Mouse (Mus musculus): Measurements from ENCODE around the gene Gpr146. TPM values are rescaled to one million over a fixed set of nuclear protein-coding genes. Genes with fewer than 3 reads are reported as not detected.
A peak's percentile ranks its signal among the peaks of the same experiment; 100 is the strongest.

The Gpr146 gene
- total RNA-seq, 4 experiments from 2014 or later, result 20.9 to 28.6 (median 25.4) TPM

- DNase-seq (ENCODE audit: low spot score in 2 of 2), result peak; percentile 95 to 97
Measured at GRCm38 (mm10) chr5:139397959-139398753, 20.7 kb downstream of the Gpr146 start.

GRCm38 (mm10) chr5:139398786-139399185 lies 21.3 kb downstream of the Gpr146 start:
- no peak for DNase-seq (ENCODE audit: low spot score in 2 of 2)

GRCm38 (mm10) chr5:139399991-139400390 lies 22.5 kb downstream of the Gpr146 start:
- no peak for DNase-seq (ENCODE audit: low spot score in 2 of 2)

GRCm38 (mm10) chr5:139402106-139402505 lies 24.6 kb downstream of the Gpr146 start:
- DNase-seq (ENCODE audit: low spot score in 2 of 2), result no peak

- DNase-seq (ENCODE audit: low spot score in 2 of 2), result no peak
Measured at GRCm38 (mm10) chr5:139403692-139404260, 26.3 kb downstream of the Gpr146 start.

- no peak for DNase-seq (ENCODE audit: low spot score in 2 of 2)
Measured at GRCm38 (mm10) chr5:139404801-139405401, 27.4 kb downstream of the Gpr146 start, which contains the start of gene C130050O18Rik. Gene C130050O18Rik, plus strand, starts transcription at chr5:139405280.

- no peak for DNase-seq (ENCODE audit: low spot score in 2 of 2)
Measured at GRCm38 (mm10) chr5:139405478-139405877, 28.0 kb downstream of the Gpr146 start.

- no peak for DNase-seq (ENCODE audit: low spot score in 2 of 2)
Measured at GRCm38 (mm10) chr5:139405953-139406352, 28.5 kb downstream of the Gpr146 start.

GRCm38 (mm10) chr5:139407121-139407885 lies 29.8 kb downstream of the Gpr146 start:
- DNase-seq (ENCODE audit: low spot score in 2 of 2), result peak in 1 of 2 experiments; percentile 62

GRCm38 (mm10) chr5:139408511-139408910 lies 31.0 kb downstream of the Gpr146 start:
- no peak for DNase-seq (ENCODE audit: low spot score in 2 of 2)

- DNase-seq (ENCODE audit: low spot score in 2 of 2), result peak; percentile 75 to 84
Measured at GRCm38 (mm10) chr5:139409412-139409811, 31.9 kb downstream of the Gpr146 start.

- DNase-seq (ENCODE audit: low spot score in 2 of 2), result no peak
Measured at GRCm38 (mm10) chr5:139410056-139410455, 32.6 kb downstream of the Gpr146 start.

GRCm38 (mm10) chr5:139411117-139411516 lies 33.6 kb downstream of the Gpr146 start:
- no peak for DNase-seq (ENCODE audit: low spot score in 2 of 2)

- no peak for DNase-seq (ENCODE audit: low spot score in 2 of 2)
Measured at GRCm38 (mm10) chr5:139411665-139412314, 34.3 kb downstream of the Gpr146 start.

- DNase-seq (ENCODE audit: low spot score in 2 of 2), result no peak
Measured at GRCm38 (mm10) chr5:139413545-139413944, 36.0 kb downstream of the Gpr146 start.

GRCm38 (mm10) chr5:139415001-139415400 lies 37.5 kb downstream of the Gpr146 start:
- no peak for DNase-seq (ENCODE audit: low spot score in 2 of 2)

- no peak for DNase-seq (ENCODE audit: low spot score in 2 of 2)
Measured at GRCm38 (mm10) chr5:139416942-139417341, 39.4 kb downstream of the Gpr146 start.

- no peak for DNase-seq (ENCODE audit: low spot score in 2 of 2)
Measured at GRCm38 (mm10) chr5:139417480-139417879, 40.0 kb downstream of the Gpr146 start.

- DNase-seq (ENCODE audit: low spot score in 2 of 2), result no peak
Measured at GRCm38 (mm10) chr5:139418110-139418509, 40.6 kb downstream of the Gpr146 start.

- no peak for DNase-seq (ENCODE audit: low spot score in 2 of 2)
Measured at GRCm38 (mm10) chr5:139418633-139419032, 41.1 kb downstream of the Gpr146 start.

Data from gastrocnemius, adult 8-10 months (tissue).